In genomic region chr6:61430881-61431725, GRCm38 (mm10) we compare ENCODE assay signal across 8 mouse cellular contexts.
A peak's percentile ranks its signal among the peaks of the same experiment; 100 is the strongest.
DNase-seq lines count a peak whose midpoint lies in the region; ATAC-seq and TF ChIP-seq lines count a peak whose summit lies in the region.

No protein-coding gene starts in this region.

- peak overlapping the region; percentile 13; the same call in 1 of the 2 replicates for H3K4me3 ChIP-seq in hindbrain, embryonic 10.5 days
- no peak overlapping the region for H3K4me3 ChIP-seq in left cerebral cortex, adult 2 months

- H3K27ac ChIP-seq in hindbrain, embryonic 10.5 days, result peak overlapping the region; percentile 75
- no peak overlapping the region for H3K27ac ChIP-seq in left cerebral cortex, adult 2 months

- H3K27me3 ChIP-seq in hindbrain, embryonic 10.5 days (ENCODE audit: insufficient read depth, poor library complexity, severe bottlenecking), result no peaks in the 10 kb centered on the region

- no peak for DNase-seq in frontal cortex, postnatal 25 days (ENCODE audit: low spot score in 2 of 2)
- DNase-seq in embryo, embryonic 9.5 days (ENCODE audit: extremely low spot score), result peak; percentile 23
- peak; percentile 16 for DNase-seq in hindbrain, embryonic 10.5 days (ENCODE audit: low spot score)
- peak; percentile 10 for DNase-seq in lung, postnatal 36 days
- DNase-seq in right cerebral cortex, postnatal 10 days (ENCODE audit: low spot score in 2 of 2), result no peak
- DNase-seq in left cerebral cortex, adult 2 months (ENCODE audit: extremely low spot score in 1 of 2, low spot score in 2 of 2), result no peak

- intact Hi-C loops in left cerebral cortex, adult 2 months (cut with DNase I), result no loop called here

- H3K4me1 ChIP-seq in hindbrain, embryonic 10.5 days (replicated peaks), result peaks cover 26% of the 10 kb centered on the region

- peak; percentile 23; the same call in 1 of the 2 replicates for ATAC-seq in frontal cortex, adult (ENCODE audit: low TSS enrichment)
- ATAC-seq in megakaryocyte, adult 5-6 weeks (ENCODE audit: poor library complexity, severe bottlenecking), result no peak

- no peaks in the 10 kb centered on the region for H3K9me3 ChIP-seq in hindbrain, embryonic 10.5 days

- WGBS in hindbrain, embryonic 10.5 days, result 14% methylated on average over 5 of the region's 5 CpGs

- no peak for TF ChIP-seq CTCF in left cerebral cortex, adult 2 months (IDR thresholded peaks at IDR 0.05)

- no peaks in the 10 kb centered on the region for H3K36me3 ChIP-seq in hindbrain, embryonic 10.5 days

Comparison
In these comparisons a context has a peak if more than half of its experiments do, and no peak if none do; other contexts are left out.
1. DNase-seq: peak in embryo, embryonic 9.5 days (single experiment), hindbrain, embryonic 10.5 days (single experiment) and lung, postnatal 36 days (single experiment); none in frontal cortex, postnatal 25 days (0 of 2), right cerebral cortex, postnatal 10 days (0 of 2) and left cerebral cortex, adult 2 months (0 of 2).